Mouse (Mus musculus) embryonic facial prominence, embryonic 14.5 days (tissue): ENCODE results near the gene Phf1. TPM values are rescaled to one million over a fixed set of nuclear protein-coding genes. Genes with fewer than 3 reads are reported as not detected.

ENCODE experiments used
- microRNA-seq: library from miRNA; unstranded; fragments of <30 nt; microRNA quantifications from one replicate; pipeline ENCODE4, GENCODE M21; 2016; ENCODE audit warnings: borderline number of aligned reads
- polyA plus RNA-seq: library from polyadenylated mRNA; unstranded; fragments of >200 nt; fragmentation: Nextera tagmentation; extraction: Ambion mirVana; gene quantifications from 2 replicates; pipeline ENCODE4 v1.2.1, GENCODE M21; 2014

Gene Phf1
- polyA plus RNA-seq, 1 experiment from 2014 or later, result 10.0 TPM

Small RNAs within 50 kb of the gene (microRNA-seq; reads per million reads assigned to microRNA genes)
- gene Gm27775 (not detected), gene Mir3083 (0.50 reads per million), gene Mir6968 (not detected)

Other genes starting within 250 kb of the Phf1 start
- gene Crebrf, start 217.4 kb upstream of the Phf1 start, polyA plus RNA-seq, result 4.2 and 5.1 TPM in 2 replicates
- 38.4 and 40.7 TPM in 2 replicates for gene Bnip1, start 152.0 kb upstream of the Phf1 start, polyA plus RNA-seq
- 7.4 and 7.9 TPM in 2 replicates for gene Nkx2-5, start 88.0 kb upstream of the Phf1 start, polyA plus RNA-seq
- gene Kifc5b, start 16.0 kb upstream of the Phf1 start, polyA plus RNA-seq, result 3.0 and 4.7 TPM in 2 replicates
- 142 and 148 TPM in 2 replicates for gene Cuta, start 6.5 kb downstream of the Phf1 start, polyA plus RNA-seq
- gene Syngap1, start 8.2 kb downstream of the Phf1 start, polyA plus RNA-seq, result 1.4 and 2.6 TPM in 2 replicates
- gene Zbtb9, start 40.1 kb downstream of the Phf1 start, polyA plus RNA-seq, result 9.0 and 9.1 TPM in 2 replicates
- 9.0 and 9.8 TPM in 2 replicates for gene Bak1, start 96.0 kb downstream of the Phf1 start, polyA plus RNA-seq
- 5.0 and 5.5 TPM in 2 replicates for gene Itpr3, start 124.3 kb downstream of the Phf1 start, polyA plus RNA-seq
- 343 and 350 TPM in 2 replicates for gene Uqcc2, start 200.9 kb downstream of the Phf1 start, polyA plus RNA-seq
- gene Ip6k3, start 234.7 kb downstream of the Phf1 start, polyA plus RNA-seq, result 0.59 and 1.1 TPM in 2 replicates